Mouse (Mus musculus): ENCODE data around the gene Gm5447.

DNA sequence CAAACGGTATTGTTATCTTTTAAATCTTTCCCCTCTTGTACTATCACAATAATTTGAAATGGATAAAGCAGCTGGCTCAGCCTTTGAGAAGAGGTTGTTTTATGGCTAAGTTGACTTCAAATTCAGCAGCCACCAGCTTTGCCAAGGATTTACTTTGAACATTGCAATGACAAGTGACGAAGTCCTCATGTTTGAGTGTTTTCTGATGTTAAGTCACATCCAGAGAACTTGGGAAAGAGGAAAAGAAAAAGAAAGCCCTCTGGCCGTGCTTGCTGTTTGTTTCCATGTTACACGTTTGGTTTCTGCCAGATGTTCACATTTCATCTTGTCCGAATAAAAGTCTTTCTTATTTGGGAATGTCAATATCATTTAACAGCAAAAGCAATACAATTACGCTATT, 47.9 kb downstream of the Gm5447 start:
- TF ChIP-seq CTCF (IDR thresholded peaks at IDR 0.05; ENCODE audit: control insufficient read depth, insufficient read depth, insufficient read length): no peak
- no peak for TF ChIP-seq USF1 (IDR thresholded peaks at IDR 0.05; ENCODE audit: low read depth)
- no peak for TF ChIP-seq MAX (IDR thresholded peaks at IDR 0.05)
- no peak for TF ChIP-seq MYOD1 (IDR thresholded peaks at IDR 0.05; ENCODE audit: control insufficient read depth, insufficient read length, low read depth)
- TF ChIP-seq FOSL1 (IDR thresholded peaks at IDR 0.05; ENCODE audit: insufficient read depth, low read length, poor library complexity, severe bottlenecking): no peak

Measured in C2C12 (cell line).